ENCODE assay signal across 21 mouse cellular contexts in the genomic region with DNA sequence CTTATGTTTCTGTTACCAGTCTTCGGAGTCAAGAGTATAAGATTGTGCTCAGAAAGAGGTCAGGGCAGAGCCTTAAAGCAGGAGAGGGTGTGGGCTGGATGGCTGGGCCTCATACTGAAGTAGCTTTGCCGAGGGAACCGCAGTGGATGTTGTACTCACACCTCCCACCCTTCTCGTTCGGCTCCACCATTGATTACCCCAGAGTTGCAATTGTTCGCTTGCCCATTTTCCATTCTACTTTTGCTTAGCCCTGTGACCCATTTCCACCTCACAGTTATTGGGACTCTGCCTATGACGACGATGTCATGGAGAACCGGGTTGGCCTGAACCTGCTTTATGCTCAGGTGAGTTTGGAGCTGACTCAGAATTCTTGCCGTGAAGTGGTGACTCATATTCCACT. TPM values are rescaled to one million over a fixed set of nuclear protein-coding genes. Genes with fewer than 3 reads are reported as not detected.
DNase-seq lines count a peak whose midpoint lies in the region; ATAC-seq and TF ChIP-seq lines count a peak whose summit lies in the region.
"Had no signal": no experiment of that assay in that cellular context is flagged by ENCODE, and none has a peak within 500 bp of the region (broad histone marks: within the 10 kb centered on the region; RNA-seq: fewer than 3 reads in every experiment).

No protein-coding gene starts in this region.

- H3K36me3 ChIP-seq in heart, adult 2 months (ENCODE audit: control insufficient read depth, insufficient read depth, low read length) = peaks cover 6% of the 10 kb centered on the region
- peaks cover 73% of the 10 kb centered on the region for H3K36me3 ChIP-seq in midbrain, embryonic 10.5 days
- peaks cover 54% of the 10 kb centered on the region for H3K36me3 ChIP-seq in midbrain, postnatal 0 days (ENCODE audit: insufficient read depth, low read length)
- peaks cover 49% of the 10 kb centered on the region for H3K36me3 ChIP-seq in macrophage (ENCODE audit: inconsistent target)
- H3K36me3 ChIP-seq in stomach, embryonic 16.5 days (ENCODE audit: control insufficient read depth, insufficient read depth, low read length) = peaks cover 39% of the 10 kb centered on the region
- peaks cover 70% of the 10 kb centered on the region for H3K36me3 ChIP-seq in forebrain, embryonic 10.5 days (replicated peaks)

- no peak overlapping the region for H3K4me3 ChIP-seq in heart, adult 2 months
- H3K4me3 ChIP-seq in midbrain, embryonic 10.5 days = 0 out of 2 replicates have a peak overlapping the region, but pooled peaks have one; percentile 4
- no peak overlapping the region for H3K4me3 ChIP-seq in midbrain, postnatal 0 days (ENCODE audit: low read depth, low read length)
- no peak overlapping the region for H3K4me3 ChIP-seq in macrophage (ENCODE audit: inconsistent target)
- H3K4me3 ChIP-seq in stomach, embryonic 16.5 days (replicated peaks; ENCODE audit: low read length) = no peak overlapping the region
- no peak overlapping the region for H3K4me3 ChIP-seq in forebrain, embryonic 10.5 days
- H3K4me3 ChIP-seq: hindbrain, embryonic 12.5 days had no signal

- TF ChIP-seq POLR2A in heart, adult 2 months (IDR thresholded peaks at IDR 0.05; ENCODE audit: insufficient read depth, low read depth, low read length) = no peak

- no peak overlapping the region for H3K4me2 ChIP-seq in midbrain, postnatal 0 days (ENCODE audit: low read depth, low read length, poor library complexity, severe bottlenecking)
- no peak overlapping the region for H3K4me2 ChIP-seq in stomach, embryonic 16.5 days (ENCODE audit: low read depth, low read length)
- H3K4me2 ChIP-seq: heart, embryonic 11.5 days; hindbrain, embryonic 12.5 days had no signal

- peaks cover 3% of the 10 kb centered on the region for H3K4me1 ChIP-seq in heart, adult 2 months (ENCODE audit: control insufficient read depth, insufficient read depth, low read length)
- H3K4me1 ChIP-seq in midbrain, embryonic 10.5 days = peaks cover 37% of the 10 kb centered on the region
- H3K4me1 ChIP-seq in midbrain, postnatal 0 days (ENCODE audit: insufficient read depth, low read length) = peaks cover under 1% of the 10 kb centered on the region; the same call in 1 of the 2 replicates
- peaks cover 25% of the 10 kb centered on the region for H3K4me1 ChIP-seq in stomach, embryonic 16.5 days (ENCODE audit: control insufficient read depth, insufficient read depth, low read length)
- H3K4me1 ChIP-seq in forebrain, embryonic 10.5 days = peaks cover 36% of the 10 kb centered on the region

- DNase-seq in heart, adult 11 months = peak; percentile 85
- DNase-seq in heart, adult 2 months = no peak
- no peak for DNase-seq in midbrain, embryonic 10.5 days (ENCODE audit: low spot score)
- DNase-seq in midbrain, postnatal 0 days (ENCODE audit: low spot score) = no peak
- no peak for DNase-seq in layer of hippocampus, adult 11-12 months (ENCODE audit: low spot score)
- no peak for DNase-seq in forebrain, embryonic 10.5 days (ENCODE audit: extremely low spot score, low spot score)
- DNase-seq: adrenal gland, adult 8-10 months; adrenal gland, postnatal 25 days; cerebellum, adult 11-12 months; cerebellum, adult 8-10 months; cerebellum, postnatal 14 days; forebrain, postnatal 0 days; gastrocnemius, postnatal 25 days had no signal

- TF ChIP-seq CTCF in heart, adult 2 months (IDR thresholded peaks at IDR 0.05) = no peak
- no peak for TF ChIP-seq CTCF in midbrain, postnatal 0 days (IDR thresholded peaks at IDR 0.05)

- peaks cover 6% of the 10 kb centered on the region for H3K9me3 ChIP-seq in midbrain, embryonic 10.5 days (replicated peaks)
- H3K9me3 ChIP-seq in midbrain, postnatal 0 days (ENCODE audit: low read length) = peaks cover 5% of the 10 kb centered on the region
- 0 out of 2 replicates have a peak, but pooled peaks cover 5% of the 10 kb centered on the region for H3K9me3 ChIP-seq in stomach, embryonic 16.5 days (replicated peaks; ENCODE audit: control insufficient read depth, low read length)
- peaks cover 6% of the 10 kb centered on the region for H3K9me3 ChIP-seq in forebrain, embryonic 10.5 days

- H3K27ac ChIP-seq in heart, adult 2 months = no peak overlapping the region
- no peak overlapping the region for H3K27ac ChIP-seq in midbrain, embryonic 10.5 days (replicated peaks)
- H3K27ac ChIP-seq in midbrain, postnatal 0 days (ENCODE audit: low read depth, low read length) = no peak overlapping the region
- peak overlapping the region; percentile 27 for H3K27ac ChIP-seq in macrophage
- H3K27ac ChIP-seq in stomach, embryonic 16.5 days (ENCODE audit: low read length) = peak overlapping the region; percentile 14; the same call in 1 of the 2 replicates
- H3K27ac ChIP-seq in forebrain, embryonic 10.5 days = no peak overlapping the region
- H3K27ac ChIP-seq: hindbrain, embryonic 12.5 days had no signal

- ATAC-seq in midbrain, postnatal 0 days (ENCODE audit: low FRiP score) = no peak
- ATAC-seq in stomach, embryonic 16.5 days (ENCODE audit: insufficient read depth, low FRiP score) = no peak
- ATAC-seq: CD4-positive, CD25-positive, alpha-beta regulatory T cell, adult 4 months; forebrain, embryonic 14.5 days; forebrain, postnatal 0 days; hindbrain, embryonic 16.5 days had no signal

- H3K27me3 ChIP-seq in heart, adult 2 months (ENCODE audit: control insufficient read depth, insufficient read depth, low read length) = no peaks in the 10 kb centered on the region
- no peaks in the 10 kb centered on the region for H3K27me3 ChIP-seq in midbrain, embryonic 10.5 days (ENCODE audit: low read depth, poor library complexity, severe bottlenecking)
- H3K27me3 ChIP-seq in midbrain, postnatal 0 days (ENCODE audit: insufficient read depth, low read length) = no peaks in the 10 kb centered on the region
- H3K27me3 ChIP-seq in stomach, embryonic 16.5 days (ENCODE audit: control insufficient read depth, insufficient read depth, low read length) = no peaks in the 10 kb centered on the region
- H3K27me3 ChIP-seq in forebrain, embryonic 10.5 days (ENCODE audit: poor library complexity, severe bottlenecking) = no peaks in the 10 kb centered on the region
- H3K27me3 ChIP-seq: hindbrain, embryonic 12.5 days had no signal

- no peak for TF ChIP-seq EP300 in heart, adult 2 months (IDR thresholded peaks at IDR 0.05; ENCODE audit: insufficient read depth, low read depth, low read length)

- 88% methylated on average over 10 of the region's 10 CpGs for WGBS in heart, adult 2 months
- 95% methylated on average over 10 of the region's 10 CpGs for WGBS in midbrain, embryonic 10.5 days
- WGBS in midbrain, postnatal 0 days = 91% methylated on average over 10 of the region's 10 CpGs
- 93% methylated on average over 10 of the region's 10 CpGs for WGBS in macrophage (ENCODE audit: missing documents)
- 90% methylated on average over 10 of the region's 10 CpGs for WGBS in stomach, embryonic 16.5 days
- WGBS in forebrain, embryonic 10.5 days = 96% methylated on average over 10 of the region's 10 CpGs

- no peak overlapping the region for H3K9ac ChIP-seq in heart, adult 2 months (ENCODE audit: low read depth, low read length)
- H3K9ac ChIP-seq in midbrain, postnatal 0 days (replicated peaks; ENCODE audit: low read length, poor library complexity, severe bottlenecking) = no peak overlapping the region
- no peak overlapping the region for H3K9ac ChIP-seq in stomach, embryonic 16.5 days (ENCODE audit: low read length)
- H3K9ac ChIP-seq: forebrain, postnatal 0 days; hindbrain, embryonic 12.5 days had no signal

- no peaks in the 10 kb centered on the region; the same call in 1 of the 2 replicates for H3K79me2 ChIP-seq in heart, adult 2 months (replicated peaks; ENCODE audit: control insufficient read depth, insufficient read depth, low read length)
- peaks cover 81% of the 10 kb centered on the region for H3K79me2 ChIP-seq in macrophage (ENCODE audit: inconsistent target)

- intact Hi-C loops in heart, adult 2 months (cut with DNase I) = no loop called here

RNA-seq across cellular contexts. Expression of a gene that starts 3.0 kb away (rescaled TPM):
- total RNA-seq in heart, adult 2 months (2021) = 10 to 100 TPM; 48.0 to 50.8 TPM
- polyA plus RNA-seq in heart, adult 2 months (2012; rRNA removed) = 61.3 and 88.9 TPM in 2 replicates
- polyA plus RNA-seq in midbrain, embryonic 10.5 days (2016; fragmentation: Nextera tagmentation; extraction: Ambion mirVana) = 86.3 and 87.7 TPM in 2 replicates
- total RNA-seq in midbrain, postnatal 0 days (2014; rRNA removed) = 29.7 and 34.0 TPM in 2 replicates
- polyA plus RNA-seq in midbrain, postnatal 0 days (2015; fragmentation: Nextera tagmentation; extraction: Ambion mirVana) = 84.3 and 93.4 TPM in 2 replicates
- total RNA-seq in macrophage (2018; cell fraction: chromatin; rRNA removed) = 10 to 100 TPM in 16 of 26 experiments, 1 to 10 TPM in 10; 1.5 to 35.5 (median 11.9) TPM
- total RNA-seq in macrophage (2018; cell fraction: cytosol; rRNA removed) = 10 to 100 TPM in 24 of 26 experiments, 1 to 10 TPM in 2; 6.8 to 19.7 (median 13.9) TPM
- 10 to 100 TPM in 16 of 26 experiments, 1 to 10 TPM in 10; 5.3 to 27.3 (median 11.7) TPM for total RNA-seq in macrophage (2018; cell fraction: nucleus; rRNA removed)
- 15.7 to 26.2 TPM (median 16.2 TPM) in 3 replicates for polyA plus RNA-seq in macrophage (2018)
- polyA plus RNA-seq in stomach, embryonic 16.5 days (2015; fragmentation: Nextera tagmentation; extraction: Ambion mirVana) = 66.5 and 66.7 TPM in 2 replicates
- polyA plus RNA-seq in forebrain, embryonic 10.5 days (2016; fragmentation: Nextera tagmentation; extraction: Ambion mirVana) = 85.4 and 91.7 TPM in 2 replicates

RNA-seq across cellular contexts. Expression of a gene that starts 3.2 kb away (rescaled TPM):
- 10 to 100 TPM; 58.1 to 63.2 TPM for total RNA-seq in heart, adult 2 months (2021)
- polyA plus RNA-seq in heart, adult 2 months (2012; rRNA removed) = 66.8 and 85.1 TPM in 2 replicates
- polyA plus RNA-seq in midbrain, embryonic 10.5 days (2016; fragmentation: Nextera tagmentation; extraction: Ambion mirVana) = 139 and 153 TPM in 2 replicates
- 88.3 and 95.2 TPM in 2 replicates for total RNA-seq in midbrain, postnatal 0 days (2014; rRNA removed)
- polyA plus RNA-seq in midbrain, postnatal 0 days (2015; fragmentation: Nextera tagmentation; extraction: Ambion mirVana) = 103 and 104 TPM in 2 replicates
- total RNA-seq in macrophage (2018; cell fraction: chromatin; rRNA removed) = 100 to 1,000 TPM in 4 of 26 experiments, 10 to 100 TPM in 22; 24.4 to 141 (median 73.8) TPM
- 10 to 100 TPM; 44.3 to 70.4 (median 56.5) TPM for total RNA-seq in macrophage (2018; cell fraction: cytosol; rRNA removed)
- total RNA-seq in macrophage (2018; cell fraction: nucleus; rRNA removed) = 10 to 100 TPM; 30.0 to 71.3 (median 41.8) TPM
- polyA plus RNA-seq in macrophage (2018) = 30.9 to 73.2 TPM (median 66.8 TPM) in 3 replicates
- 129 and 131 TPM in 2 replicates for polyA plus RNA-seq in stomach, embryonic 16.5 days (2015; fragmentation: Nextera tagmentation; extraction: Ambion mirVana)
- 132 and 133 TPM in 2 replicates for polyA plus RNA-seq in forebrain, embryonic 10.5 days (2016; fragmentation: Nextera tagmentation; extraction: Ambion mirVana)

RNA-seq across cellular contexts. Expression of a gene that starts 5.9 kb away (rescaled TPM):
- 1 to 10 TPM; 6.6 to 8.1 TPM for total RNA-seq in heart, adult 2 months (2021)
- polyA plus RNA-seq in heart, adult 2 months (2012; rRNA removed) = 12.7 and 14.2 TPM in 2 replicates
- 11.5 and 13.8 TPM in 2 replicates for polyA plus RNA-seq in midbrain, embryonic 10.5 days (2016; fragmentation: Nextera tagmentation; extraction: Ambion mirVana)
- total RNA-seq in midbrain, postnatal 0 days (2014; rRNA removed) = 6.4 and 10.9 TPM in 2 replicates
- polyA plus RNA-seq in midbrain, postnatal 0 days (2015; fragmentation: Nextera tagmentation; extraction: Ambion mirVana) = 11.1 and 13.0 TPM in 2 replicates
- 100 to 1,000 TPM in 14 of 26 experiments, 10 to 100 TPM in 12; 34.5 to 176 (median 108) TPM for total RNA-seq in macrophage (2018; cell fraction: chromatin; rRNA removed)
- 10 to 100 TPM; 21.7 to 46.3 (median 33.1) TPM for total RNA-seq in macrophage (2018; cell fraction: cytosol; rRNA removed)
- total RNA-seq in macrophage (2018; cell fraction: nucleus; rRNA removed) = 100 to 1,000 TPM in 8 of 26 experiments, 10 to 100 TPM in 18; 54.2 to 160 (median 82.4) TPM
- 20.3 to 33.4 TPM (median 25.0 TPM) in 3 replicates for polyA plus RNA-seq in macrophage (2018)
- 4.1 and 5.2 TPM in 2 replicates for polyA plus RNA-seq in stomach, embryonic 16.5 days (2015; fragmentation: Nextera tagmentation; extraction: Ambion mirVana)
- 8.5 and 9.0 TPM in 2 replicates for polyA plus RNA-seq in forebrain, embryonic 10.5 days (2016; fragmentation: Nextera tagmentation; extraction: Ambion mirVana)

RNA-seq across cellular contexts. Expression of a gene that starts 16.3 kb away (rescaled TPM):
- 10 to 100 TPM; 27.4 to 32.3 TPM for total RNA-seq in heart, adult 2 months (2021)
- polyA plus RNA-seq in heart, adult 2 months (2012; rRNA removed) = 34.8 and 56.2 TPM in 2 replicates
- 120 and 124 TPM in 2 replicates for polyA plus RNA-seq in midbrain, embryonic 10.5 days (2016; fragmentation: Nextera tagmentation; extraction: Ambion mirVana)
- 45.2 and 46.4 TPM in 2 replicates for total RNA-seq in midbrain, postnatal 0 days (2014; rRNA removed)
- polyA plus RNA-seq in midbrain, postnatal 0 days (2015; fragmentation: Nextera tagmentation; extraction: Ambion mirVana) = 46.1 and 49.0 TPM in 2 replicates
- 100 to 1,000 TPM in 20 of 26 experiments, 10 to 100 TPM in 6; 80.5 to 217 (median 171) TPM for total RNA-seq in macrophage (2018; cell fraction: chromatin; rRNA removed)
- 10 to 100 TPM; 20.7 to 37.1 (median 26.6) TPM for total RNA-seq in macrophage (2018; cell fraction: cytosol; rRNA removed)
- total RNA-seq in macrophage (2018; cell fraction: nucleus; rRNA removed) = 100 to 1,000 TPM in 5 of 26 experiments, 10 to 100 TPM in 21; 42.8 to 125 (median 76.1) TPM
- polyA plus RNA-seq in macrophage (2018) = 25.3 to 29.9 TPM (median 29.5 TPM) in 3 replicates
- polyA plus RNA-seq in stomach, embryonic 16.5 days (2015; fragmentation: Nextera tagmentation; extraction: Ambion mirVana) = 68.1 and 69.4 TPM in 2 replicates
- polyA plus RNA-seq in forebrain, embryonic 10.5 days (2016; fragmentation: Nextera tagmentation; extraction: Ambion mirVana) = 132 and 136 TPM in 2 replicates

RNA-seq across cellular contexts. Expression of a gene that starts 16.5 kb away (rescaled TPM):
- total RNA-seq in heart, adult 2 months (2021) = under 1 TPM; 0.55 to 0.81 TPM
- polyA plus RNA-seq in heart, adult 2 months (2012; rRNA removed) = 2.4 and 2.5 TPM in 2 replicates
- 1.7 and 2.1 TPM in 2 replicates for polyA plus RNA-seq in midbrain, embryonic 10.5 days (2016; fragmentation: Nextera tagmentation; extraction: Ambion mirVana)
- total RNA-seq in midbrain, postnatal 0 days (2014; rRNA removed) = 3.1 and 4.3 TPM in 2 replicates
- 1.9 and 2.2 TPM in 2 replicates for polyA plus RNA-seq in midbrain, postnatal 0 days (2015; fragmentation: Nextera tagmentation; extraction: Ambion mirVana)
- 10 to 100 TPM in 3 of 26 experiments, 1 to 10 TPM in 23; 1.2 to 13.2 (median 4.6) TPM for total RNA-seq in macrophage (2018; cell fraction: chromatin; rRNA removed)
- total RNA-seq in macrophage (2018; cell fraction: cytosol; rRNA removed) = 1 to 10 TPM in 4 of 26 experiments, under 1 TPM in 19, not detected in 3; 0.05 to 1.7 (median 0.48) TPM
- total RNA-seq in macrophage (2018; cell fraction: nucleus; rRNA removed) = 1 to 10 TPM in 25 of 26 experiments, under 1 TPM in 1; 0.51 to 9.5 (median 3.1) TPM
- 0.42 to 0.53 TPM in 2 of 3 replicates, not detected in the other for polyA plus RNA-seq in macrophage (2018)
- 1.2 and 2.0 TPM in 2 replicates for polyA plus RNA-seq in stomach, embryonic 16.5 days (2015; fragmentation: Nextera tagmentation; extraction: Ambion mirVana)
- 1.4 and 1.6 TPM in 2 replicates for polyA plus RNA-seq in forebrain, embryonic 10.5 days (2016; fragmentation: Nextera tagmentation; extraction: Ambion mirVana)
- total RNA-seq: hematopoietic stem cell, adult 5-6 weeks had no signal

Comparison
In these comparisons a context has a peak if more than half of its experiments do, and no peak if none do; other contexts are left out.
1. H3K27ac ChIP-seq: peak in macrophage (single experiment) and stomach, embryonic 16.5 days (single experiment); none in heart, adult 2 months (single experiment), midbrain, embryonic 10.5 days (single experiment), midbrain, postnatal 0 days (single experiment) and forebrain, embryonic 10.5 days (single experiment).